ENCODE assay signal across 9 mouse cellular contexts in the genomic region with DNA sequence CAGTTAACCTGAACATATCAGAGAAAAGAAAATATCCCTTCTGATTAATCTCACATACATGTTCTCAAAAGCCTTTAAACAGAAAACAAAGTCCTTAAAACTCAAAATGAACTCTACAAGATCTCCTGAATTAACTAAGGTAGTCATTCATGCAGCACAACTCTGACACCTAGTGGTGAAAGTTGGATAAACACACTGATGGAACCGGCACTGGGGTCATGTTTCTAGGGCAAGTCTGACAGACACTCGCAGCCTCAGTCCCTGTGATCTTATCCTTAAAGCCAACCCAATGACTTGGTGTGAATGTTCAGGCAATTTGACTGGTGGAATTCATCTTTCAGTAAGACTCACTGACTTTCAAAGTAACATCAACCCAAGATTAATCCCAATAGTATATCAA. TPM values are rescaled to one million over a fixed set of nuclear protein-coding genes. Genes with fewer than 3 reads are reported as not detected.
DNase-seq lines count a peak whose midpoint lies in the region; ATAC-seq and TF ChIP-seq lines count a peak whose summit lies in the region.
"Had no signal": no experiment of that assay in that cellular context is flagged by ENCODE, and none has a peak within 500 bp of the region (broad histone marks: within the 10 kb centered on the region; RNA-seq: fewer than 3 reads in every experiment).

No protein-coding gene starts in this region.

- WGBS in hindbrain, embryonic 11.5 days, result 7% methylated on average over 2 of the region's 2 CpGs
- WGBS in hindbrain, embryonic 12.5 days, result 7% methylated on average over 2 of the region's 2 CpGs
- 1% methylated on average over 2 of the region's 2 CpGs for WGBS in embryonic facial prominence, embryonic 11.5 days
- 1% methylated on average over 2 of the region's 2 CpGs for WGBS in heart, embryonic 15.5 days
- 4% methylated on average over 2 of the region's 2 CpGs for WGBS in small intestine, adult 2 months

- H3K27ac ChIP-seq in hindbrain, embryonic 11.5 days (ENCODE audit: low read depth, low read length), result no peak overlapping the region
- H3K27ac ChIP-seq in hindbrain, embryonic 12.5 days, result no peak overlapping the region
- H3K27ac ChIP-seq in embryonic facial prominence, embryonic 11.5 days (replicated peaks; ENCODE audit: low read depth, low read length), result no peak overlapping the region
- H3K27ac ChIP-seq in heart, embryonic 15.5 days, result peak overlapping the region; percentile 10; the same call in 1 of the 2 replicates
- H3K27ac ChIP-seq in layer of hippocampus, adult 2 months, result no peak overlapping the region
- no peak overlapping the region for H3K27ac ChIP-seq in small intestine, adult 2 months (ENCODE audit: insufficient read depth, low read depth, low read length)
- H3K27ac ChIP-seq: macrophage had no signal

- H3K9ac ChIP-seq in hindbrain, embryonic 11.5 days (ENCODE audit: low read depth, low read length), result no peak overlapping the region
- H3K9ac ChIP-seq in hindbrain, embryonic 12.5 days, result no peak overlapping the region
- H3K9ac ChIP-seq in embryonic facial prominence, embryonic 11.5 days (replicated peaks; ENCODE audit: low read length), result no peak overlapping the region
- H3K9ac ChIP-seq in heart, embryonic 15.5 days, result no peak overlapping the region

- H3K27me3 ChIP-seq in hindbrain, embryonic 11.5 days (ENCODE audit: control insufficient read depth, insufficient read depth, low read length), result no peaks in the 10 kb centered on the region
- H3K27me3 ChIP-seq in hindbrain, embryonic 12.5 days, result no peaks in the 10 kb centered on the region
- no peaks in the 10 kb centered on the region for H3K27me3 ChIP-seq in embryonic facial prominence, embryonic 11.5 days (ENCODE audit: control insufficient read depth, insufficient read depth, low read length)
- H3K27me3 ChIP-seq in heart, embryonic 15.5 days, result no peaks in the 10 kb centered on the region
- H3K27me3 ChIP-seq in small intestine, adult 2 months (ENCODE audit: control insufficient read depth, insufficient read depth, low read length), result no peaks in the 10 kb centered on the region

- peak; percentile 83 for DNase-seq in hindbrain, embryonic 11.5 days (ENCODE audit: low spot score)
- DNase-seq in adrenal gland, adult 8-10 months, result peak; percentile 39
- DNase-seq in embryonic facial prominence, embryonic 11.5 days (ENCODE audit: low spot score), result peak; percentile 90
- peak; percentile 40 to 62 for DNase-seq in layer of hippocampus, adult 2 months (ENCODE audit: low spot score in 2 of 2)
- DNase-seq in lung, postnatal 25 days (ENCODE audit: low spot score), result peak; percentile 75

- no peak overlapping the region for H3K4me3 ChIP-seq in hindbrain, embryonic 11.5 days (ENCODE audit: low read depth, low read length)
- H3K4me3 ChIP-seq in hindbrain, embryonic 12.5 days, result no peak overlapping the region
- H3K4me3 ChIP-seq in embryonic facial prominence, embryonic 11.5 days (ENCODE audit: low read depth, low read length), result no peak overlapping the region
- no peak overlapping the region for H3K4me3 ChIP-seq in heart, embryonic 15.5 days
- H3K4me3 ChIP-seq in layer of hippocampus, adult 2 months, result no peak overlapping the region
- H3K4me3 ChIP-seq in small intestine, adult 2 months (ENCODE audit: low read depth, low read length), result no peak overlapping the region

- no peaks in the 10 kb centered on the region for H3K36me3 ChIP-seq in hindbrain, embryonic 11.5 days (ENCODE audit: control insufficient read depth, insufficient read depth, low read length)
- no peaks in the 10 kb centered on the region for H3K36me3 ChIP-seq in hindbrain, embryonic 12.5 days
- no peaks in the 10 kb centered on the region for H3K36me3 ChIP-seq in embryonic facial prominence, embryonic 11.5 days (replicated peaks; ENCODE audit: control insufficient read depth, insufficient read depth, low read depth, low read length)
- H3K36me3 ChIP-seq in heart, embryonic 15.5 days, result no peaks in the 10 kb centered on the region
- no peaks in the 10 kb centered on the region for H3K36me3 ChIP-seq in small intestine, adult 2 months (ENCODE audit: control insufficient read depth, insufficient read depth, low read length)

- no peak overlapping the region for H3K4me2 ChIP-seq in hindbrain, embryonic 11.5 days (replicated peaks; ENCODE audit: low read depth, low read length)
- H3K4me2 ChIP-seq in hindbrain, embryonic 12.5 days (replicated peaks), result no peak overlapping the region
- no peak overlapping the region for H3K4me2 ChIP-seq in embryonic facial prominence, embryonic 11.5 days (ENCODE audit: low read depth, low read length)
- no peak overlapping the region for H3K4me2 ChIP-seq in heart, embryonic 15.5 days

- no peak; the same call in 1 of the 2 replicates for ATAC-seq in hindbrain, embryonic 11.5 days (ENCODE audit: low FRiP score)
- no peak for ATAC-seq in hindbrain, embryonic 12.5 days (ENCODE audit: low FRiP score)
- no peak for ATAC-seq in embryonic facial prominence, embryonic 11.5 days (replicated peaks; ENCODE audit: insufficient number of reproducible peaks, low FRiP score, low TSS enrichment, low read depth)
- no peak for ATAC-seq in heart, embryonic 15.5 days (replicated peaks; ENCODE audit: insufficient number of reproducible peaks, insufficient read depth, low FRiP score, low read depth)

- no peaks in the 10 kb centered on the region for H3K4me1 ChIP-seq in hindbrain, embryonic 11.5 days (replicated peaks; ENCODE audit: control insufficient read depth, insufficient read depth, low read length)
- no peaks in the 10 kb centered on the region for H3K4me1 ChIP-seq in hindbrain, embryonic 12.5 days
- H3K4me1 ChIP-seq in embryonic facial prominence, embryonic 11.5 days (ENCODE audit: control insufficient read depth, insufficient read depth, low read length), result no peaks in the 10 kb centered on the region; the same call in 1 of the 2 replicates
- H3K4me1 ChIP-seq in heart, embryonic 15.5 days (replicated peaks), result peaks cover 13% of the 10 kb centered on the region
- no peaks in the 10 kb centered on the region for H3K4me1 ChIP-seq in small intestine, adult 2 months (ENCODE audit: control insufficient read depth, insufficient read depth, insufficient read length, low read length)

- TF ChIP-seq CTCF in layer of hippocampus, adult 2 months (conservative IDR thresholded peaks at IDR 0.05), result peak; percentile 96
- peak; percentile 43; the same call in 1 of the 2 replicates for TF ChIP-seq CTCF in small intestine, adult 2 months (IDR thresholded peaks at IDR 0.05; ENCODE audit: extremely low read depth, insufficient read length, insufficient replicate concordance, low read depth, low read length)

- H3K9me3 ChIP-seq in hindbrain, embryonic 11.5 days (ENCODE audit: control insufficient read depth, low read length), result no peaks in the 10 kb centered on the region
- no peaks in the 10 kb centered on the region for H3K9me3 ChIP-seq in hindbrain, embryonic 12.5 days (replicated peaks)
- no peaks in the 10 kb centered on the region for H3K9me3 ChIP-seq in embryonic facial prominence, embryonic 11.5 days (replicated peaks; ENCODE audit: control insufficient read depth, low read length)
- no peaks in the 10 kb centered on the region for H3K9me3 ChIP-seq in heart, embryonic 15.5 days (replicated peaks)

- TF ChIP-seq POLR2A in small intestine, adult 2 months (IDR thresholded peaks at IDR 0.05; ENCODE audit: low read depth, low read length), result no peak

RNA-seq across cellular contexts. Expression of a gene that starts 13.4 kb away (rescaled TPM):
- polyA plus RNA-seq in hindbrain, embryonic 11.5 days (2014; fragmentation: Nextera tagmentation; extraction: Ambion mirVana), result 5.6 and 7.2 TPM in 2 replicates
- 3.8 and 4.2 TPM in 2 replicates for polyA plus RNA-seq in hindbrain, embryonic 12.5 days (2016; fragmentation: Nextera tagmentation; extraction: Ambion mirVana)
- total RNA-seq in adrenal gland, adult 8-10 months (2022), result 10 to 100 TPM; 42.4 to 85.0 (median 65.0) TPM
- polyA plus RNA-seq in embryonic facial prominence, embryonic 11.5 days (2014; fragmentation: Nextera tagmentation; extraction: Ambion mirVana), result 3.5 and 4.5 TPM in 2 replicates
- polyA plus RNA-seq in heart, embryonic 15.5 days (2015; fragmentation: Nextera tagmentation; extraction: Ambion mirVana), result 28.2 and 36.6 TPM in 2 replicates
- total RNA-seq in layer of hippocampus, adult 2 months (2021), result 10 to 100 TPM; 11.7 to 13.9 TPM
- polyA plus RNA-seq in small intestine, adult 2 months (2012; rRNA removed), result 1.3 and 1.7 TPM in 2 replicates
- polyA plus RNA-seq: macrophage had no signal

RNA-seq across cellular contexts. Expression of a gene that starts 40.7 kb away (rescaled TPM):
- polyA plus RNA-seq in hindbrain, embryonic 11.5 days (2014; fragmentation: Nextera tagmentation; extraction: Ambion mirVana), result 72.3 and 88.1 TPM in 2 replicates
- polyA plus RNA-seq in hindbrain, embryonic 12.5 days (2016; fragmentation: Nextera tagmentation; extraction: Ambion mirVana), result 83.4 and 89.3 TPM in 2 replicates
- 100 to 1,000 TPM in 3 of 4 experiments, 10 to 100 TPM in 1; 98.7 to 133 (median 117) TPM for total RNA-seq in adrenal gland, adult 8-10 months (2022)
- 61.4 and 71.9 TPM in 2 replicates for polyA plus RNA-seq in embryonic facial prominence, embryonic 11.5 days (2014; fragmentation: Nextera tagmentation; extraction: Ambion mirVana)
- polyA plus RNA-seq in heart, embryonic 15.5 days (2015; fragmentation: Nextera tagmentation; extraction: Ambion mirVana), result 33.5 and 35.0 TPM in 2 replicates
- 100 to 1,000 TPM in 1 of 2 experiments, 10 to 100 TPM in 1; 97.4 to 119 TPM for total RNA-seq in layer of hippocampus, adult 2 months (2021)
- polyA plus RNA-seq in small intestine, adult 2 months (2012; rRNA removed), result 9.1 and 14.9 TPM in 2 replicates

Comparison
In these comparisons a context has a peak if more than half of its experiments do, and no peak if none do; other contexts are left out.
1. DNase-seq: peak in every context shown above with its lines; median percentile 90 in embryonic facial prominence, embryonic 11.5 days; 83 in hindbrain, embryonic 11.5 days; 75 in lung, postnatal 25 days; 51 in layer of hippocampus, adult 2 months; 39 in adrenal gland, adult 8-10 months.